Mouse (Mus musculus): ENCODE results near the gene BC049352.

DNA sequence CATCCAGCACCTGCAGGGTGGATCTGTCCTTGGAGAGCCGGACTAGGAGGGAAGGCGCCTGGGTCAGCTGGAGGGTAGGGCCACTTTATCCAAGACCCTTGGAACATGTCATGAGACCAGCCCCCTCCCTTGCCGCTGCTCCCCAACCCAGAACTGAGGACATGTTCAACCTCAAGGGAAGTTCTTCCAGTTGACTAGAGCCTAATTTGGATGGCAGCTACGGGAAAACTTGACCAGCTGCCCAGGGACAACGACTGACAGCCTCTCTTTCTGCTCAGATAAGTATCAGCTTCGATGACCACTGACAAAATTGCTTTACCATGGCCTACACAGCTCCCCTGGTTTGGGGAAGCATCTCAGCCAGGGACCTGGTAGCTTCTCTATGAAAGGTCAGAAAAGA is 1.5 kb downstream of the BC049352 start:
- TF ChIP-seq POLR2A (IDR thresholded peaks at IDR 0.05; ENCODE audit: borderline replicate concordance, extremely low read depth, insufficient read depth, insufficient read length, poor library complexity, severe bottlenecking) (no peak), CTCF (IDR thresholded peaks at IDR 0.05; ENCODE audit: borderline replicate concordance, extremely low read depth, insufficient read depth, insufficient read length) (no peak)

Data from brain, embryonic 14.5 days (tissue).